Comparison of ENCODE assay signal across 16 mouse cellular contexts in genomic region chr2:171295603-171296002, GRCm38 (mm10).
"Had no signal": no experiment of that assay in that cellular context is flagged by ENCODE, and none has a peak within 500 bp of the region (broad histone marks: within the 10 kb centered on the region; RNA-seq: fewer than 3 reads in every experiment).

No protein-coding gene starts in this region.

- H3K27ac ChIP-seq: neural tube, embryonic 13.5 days; neural tube, embryonic 15.5 days; stomach, embryonic 15.5 days; stomach, postnatal 0 days had no signal

- H3K4me1 ChIP-seq: neural tube, embryonic 13.5 days; neural tube, embryonic 15.5 days; stomach, embryonic 15.5 days had no signal

- H3K36me3 ChIP-seq: neural tube, embryonic 13.5 days; neural tube, embryonic 15.5 days; stomach, embryonic 15.5 days had no signal

- H3K9ac ChIP-seq: neural tube, embryonic 13.5 days; neural tube, embryonic 15.5 days; stomach, embryonic 15.5 days had no signal

- H3K27me3 ChIP-seq: neural tube, embryonic 13.5 days; neural tube, embryonic 15.5 days; stomach, embryonic 15.5 days had no signal

- DNase-seq: retina, postnatal 1 day; right cerebral cortex, adult 18-20 months; right cerebral cortex, postnatal 14 days; right cerebral cortex, postnatal 25 days; right cerebral cortex, postnatal 4 days; spleen, adult 18-20 months; thymus, adult 18-20 months; thymus, adult 2 months; thymus, postnatal 14 days; thymus, postnatal 25 days; thymus, postnatal 36 days; thymus, postnatal 4 days had no signal

- H3K4me3 ChIP-seq: neural tube, embryonic 13.5 days; neural tube, embryonic 15.5 days; stomach, embryonic 15.5 days had no signal

- H3K4me2 ChIP-seq: neural tube, embryonic 13.5 days; neural tube, embryonic 15.5 days; stomach, embryonic 15.5 days had no signal

- H3K9me3 ChIP-seq: neural tube, embryonic 13.5 days; neural tube, embryonic 15.5 days; stomach, embryonic 15.5 days had no signal
